Mouse (Mus musculus): Measurements from ENCODE around the gene Alk.

DNA sequence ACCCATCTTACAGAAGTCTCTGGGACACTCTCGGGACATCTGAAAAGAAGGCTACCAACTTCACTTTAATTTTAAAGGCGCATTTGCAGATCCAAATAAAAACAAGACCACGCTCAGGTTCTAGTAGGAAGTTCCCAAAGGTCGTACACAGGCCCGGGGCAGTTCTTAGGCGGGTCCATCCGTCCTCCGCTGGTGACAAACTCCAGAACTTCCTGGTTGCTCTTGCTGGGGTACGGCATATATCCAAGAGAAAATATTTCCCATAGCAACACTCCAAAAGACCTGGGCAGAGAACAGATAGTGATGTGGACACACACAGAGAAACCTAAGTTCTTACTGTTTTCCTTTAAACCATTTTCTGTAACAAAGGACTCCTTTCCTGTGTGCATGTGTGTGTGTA lies 729.6 kb downstream of the Alk start:
- TF ChIP-seq POLR2A (IDR thresholded peaks at IDR 0.05; ENCODE audit: low read depth, low read length): no peak
- TF ChIP-seq CTCF (IDR thresholded peaks at IDR 0.05; ENCODE audit: borderline replicate concordance, insufficient read depth, low read length): no peak
